Mouse (Mus musculus): Measurements from ENCODE around the gene Gabpb2.

DNA sequence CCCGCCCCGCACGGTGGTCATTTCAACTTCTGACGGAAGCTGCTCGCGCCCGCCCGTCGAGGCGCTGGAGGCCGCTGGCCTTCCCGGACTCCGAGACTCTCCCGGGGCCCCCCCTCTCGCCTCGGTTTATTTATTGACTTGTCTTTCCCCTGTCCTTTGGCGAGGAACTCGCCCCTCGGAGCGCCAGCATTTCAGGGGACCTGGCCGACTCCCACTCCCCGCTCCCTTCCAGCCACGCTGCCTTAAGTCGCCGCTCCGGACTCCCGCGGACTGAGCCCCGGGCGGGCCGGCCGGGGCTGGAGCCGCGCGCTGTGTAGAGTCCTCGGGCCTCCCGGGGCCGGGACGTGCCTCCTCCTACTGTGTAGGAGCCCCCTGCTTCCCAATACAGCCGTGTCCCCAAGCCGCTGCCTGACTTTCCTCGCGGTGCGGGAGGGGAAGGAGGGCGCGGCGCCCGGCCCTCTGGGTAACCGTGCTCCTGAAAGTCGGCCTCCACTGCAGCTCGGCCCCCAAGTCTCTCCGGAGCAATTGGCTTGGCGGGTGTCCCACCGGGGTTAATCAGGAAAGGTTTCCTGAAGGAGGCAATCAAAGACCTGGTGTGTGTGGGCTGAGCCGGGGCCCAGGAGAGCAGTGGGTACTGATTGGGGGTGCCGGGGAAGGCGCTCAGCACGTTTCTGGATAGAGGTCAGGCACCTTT is 44.3 kb downstream of the Gabpb2 start:
- TF ChIP-seq CTCF (IDR thresholded peaks at IDR 0.05; ENCODE audit: borderline replicate concordance, insufficient read depth, low read length) (no peak), POLR2A (IDR thresholded peaks at IDR 0.05; ENCODE audit: low read depth, low read length) (no peak)

All from embryonic fibroblast, embryonic 13.5 days (primary cell).